Mouse (Mus musculus) right cerebral cortex, postnatal 36 days (tissue): ENCODE data around the gene Tnfaip6.
"Not testable (repeated sequence)": the region's sequence is repeated elsewhere in the genome, so short reads cannot be mapped to it uniquely, and the experiment has no call there.

Source experiments
- DNase-seq, 2 experiments: peaks; one replicate each; pipeline ENCODE4 v3.0.0; 2022; ENCODE audit warnings: low spot score in 2 of 2, mixed read lengths in 1 of 2

The Tnfaip6 gene

DNA sequence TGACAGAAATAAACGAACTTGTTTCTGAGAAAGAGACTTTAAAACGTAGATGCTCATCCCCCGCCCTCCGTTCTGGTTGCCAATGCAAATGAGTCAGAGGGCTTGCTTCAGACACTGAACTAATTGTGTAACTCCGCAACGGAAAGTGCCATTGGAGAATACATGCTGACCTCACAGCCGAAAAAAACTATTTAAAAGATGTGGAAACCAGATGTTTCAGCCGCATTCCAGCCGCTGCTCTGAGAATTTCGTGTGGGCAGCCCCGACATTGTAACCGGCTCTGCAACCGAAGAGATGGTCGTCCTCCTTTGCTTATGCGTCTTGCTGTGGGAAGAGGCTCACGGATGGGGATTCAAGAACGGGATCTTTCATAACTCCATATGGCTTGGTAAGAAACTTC is at the start of gene Tnfaip6:
Gene Tnfaip6, plus strand, starts transcription at position 128 of the 400 bp plus-strand sequence.
- DNase-seq = peak in 1 of 2 experiments; percentile 25

DNA sequence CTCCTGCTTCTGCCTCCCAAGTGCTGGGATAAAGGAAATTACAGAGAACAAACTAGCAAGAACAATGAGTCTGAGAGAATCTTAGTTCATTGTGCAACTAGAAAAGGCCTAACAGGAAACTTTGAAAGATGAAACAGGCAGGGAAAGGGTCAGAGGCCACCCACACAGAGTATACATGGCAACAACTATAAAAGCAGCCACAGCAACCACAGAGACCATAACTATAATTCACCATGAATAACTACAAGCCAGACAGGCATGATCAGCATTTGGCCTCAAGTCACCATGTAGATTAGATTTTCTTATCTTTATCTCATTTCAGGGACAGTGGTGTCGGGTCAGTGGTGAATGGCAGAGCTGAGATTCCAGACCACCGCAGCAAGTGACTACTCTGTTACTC is 48.2 kb upstream of the Tnfaip6 start:
- DNase-seq = no peak

DNA sequence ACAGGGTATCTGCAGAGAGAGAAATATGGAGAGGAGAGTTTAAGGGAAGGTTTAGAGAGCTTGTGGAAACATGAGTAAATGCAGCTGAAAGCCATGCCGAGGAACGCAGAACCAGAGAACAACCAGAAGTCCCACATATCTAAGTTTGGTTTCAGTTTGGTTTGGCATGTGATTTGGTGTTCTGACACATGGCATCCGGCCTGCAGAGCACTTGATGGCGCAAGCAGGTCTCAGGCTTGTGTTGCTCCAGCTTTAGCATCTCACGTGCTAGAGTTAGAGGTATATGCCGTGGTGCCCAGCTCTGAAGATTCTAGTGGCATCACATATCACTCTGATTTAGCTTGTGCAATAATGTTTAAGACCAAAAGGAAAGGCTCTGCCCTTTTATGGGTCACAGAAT is 46.4 kb upstream of the Tnfaip6 start:
- DNase-seq = no peak

DNA sequence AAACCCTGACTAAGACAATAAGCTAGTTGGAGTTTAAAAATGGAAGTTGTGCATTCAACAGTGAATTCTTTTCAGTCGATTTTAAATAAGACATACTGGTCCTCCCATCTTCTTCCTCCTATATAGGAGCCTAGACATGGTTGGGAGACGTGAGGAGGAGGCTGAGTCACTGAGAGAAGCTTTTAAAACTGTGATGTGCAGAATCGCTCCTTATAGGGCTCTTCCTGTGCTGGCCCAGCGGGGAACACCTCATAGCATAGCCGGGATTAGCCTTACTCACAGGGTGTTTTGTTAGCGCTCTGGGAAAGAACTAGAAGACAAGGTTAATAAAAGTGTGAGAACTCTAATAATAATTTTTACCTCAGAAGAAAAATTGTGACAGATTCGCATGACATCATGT is 37.8 kb upstream of the Tnfaip6 start:
- DNase-seq = peak; percentile 5 to 8

DNA sequence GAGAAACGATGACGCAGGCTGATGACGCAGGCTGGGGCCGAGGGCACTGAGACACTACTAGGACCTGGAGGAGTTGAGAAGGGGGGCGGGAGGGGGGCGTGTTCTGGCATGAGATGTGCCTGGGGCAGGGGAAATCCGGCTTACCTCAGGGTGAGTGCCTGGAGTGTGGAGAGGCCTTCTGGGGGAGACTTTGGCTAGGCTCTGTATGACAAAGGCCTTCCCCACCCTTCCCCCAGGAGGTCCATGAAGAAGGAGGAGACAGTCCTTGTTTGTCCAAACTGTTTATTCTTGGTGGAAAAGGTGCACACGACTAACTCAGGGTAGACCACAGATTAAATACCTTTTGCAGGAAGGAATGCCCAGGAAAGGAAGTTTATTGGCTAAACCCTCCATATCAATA is 36.3 kb upstream of the Tnfaip6 start:
- no peak for DNase-seq

DNA sequence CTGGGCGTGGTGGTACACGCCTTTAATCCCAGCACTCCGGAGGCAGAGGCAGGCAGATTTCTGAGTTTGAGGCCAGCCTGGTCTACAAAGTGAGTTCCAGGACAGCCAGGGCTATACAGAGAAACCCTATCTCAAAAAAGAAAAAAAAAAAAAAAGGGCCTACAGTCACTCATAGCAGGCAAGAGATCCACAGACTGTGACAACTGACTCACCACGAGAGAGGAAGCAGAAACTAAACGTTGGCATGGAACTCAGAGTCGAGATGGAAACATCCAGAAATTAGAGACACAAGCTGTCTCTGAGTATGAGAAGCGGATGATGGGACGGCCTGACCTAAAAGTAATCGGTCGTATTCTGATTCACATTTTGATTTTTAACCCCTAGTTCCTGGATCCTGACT is 35.5 kb upstream of the Tnfaip6 start:
- not testable (repeated sequence) for DNase-seq

DNA sequence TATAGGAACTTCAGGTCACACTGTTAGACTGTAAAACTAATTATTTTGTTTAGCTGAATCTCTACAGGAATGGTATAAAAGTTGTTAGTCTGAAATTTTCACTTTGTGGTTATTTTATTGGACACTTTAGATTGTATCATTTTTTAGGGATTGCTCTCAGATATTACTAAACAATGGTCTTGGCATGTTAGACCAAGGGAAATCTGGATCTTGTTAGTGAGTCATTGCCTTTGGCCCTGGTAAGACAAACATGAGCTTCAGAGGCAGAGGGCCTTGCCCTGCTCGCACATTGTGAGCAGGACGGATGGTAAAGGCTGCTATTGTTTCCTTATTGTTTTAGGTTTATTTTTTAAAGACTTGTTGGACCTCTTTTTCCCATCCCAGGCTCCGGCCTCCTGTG is 31.4 kb upstream of the Tnfaip6 start:
- no peak for DNase-seq

DNA sequence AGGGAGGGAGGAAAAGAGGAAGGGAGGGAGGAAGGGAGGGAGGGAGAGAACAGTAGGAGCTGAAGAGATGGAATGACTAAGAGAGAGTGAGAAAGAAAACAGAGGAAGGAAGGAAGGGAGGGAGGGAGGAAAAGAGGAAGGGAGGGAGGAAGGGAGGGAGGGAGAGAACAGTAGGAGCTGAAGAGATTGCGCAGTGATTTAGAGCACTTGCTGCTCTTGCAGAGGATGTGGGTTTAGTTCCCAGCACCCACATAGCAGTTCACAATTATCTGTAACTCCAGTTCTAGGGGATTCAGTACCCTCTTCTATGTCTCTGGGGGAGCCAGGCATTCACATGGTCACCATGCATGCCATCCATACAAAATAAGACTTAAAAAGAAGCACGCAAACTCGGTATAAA is 26.0 kb upstream of the Tnfaip6 start:
- not testable (repeated sequence) for DNase-seq

DNA sequence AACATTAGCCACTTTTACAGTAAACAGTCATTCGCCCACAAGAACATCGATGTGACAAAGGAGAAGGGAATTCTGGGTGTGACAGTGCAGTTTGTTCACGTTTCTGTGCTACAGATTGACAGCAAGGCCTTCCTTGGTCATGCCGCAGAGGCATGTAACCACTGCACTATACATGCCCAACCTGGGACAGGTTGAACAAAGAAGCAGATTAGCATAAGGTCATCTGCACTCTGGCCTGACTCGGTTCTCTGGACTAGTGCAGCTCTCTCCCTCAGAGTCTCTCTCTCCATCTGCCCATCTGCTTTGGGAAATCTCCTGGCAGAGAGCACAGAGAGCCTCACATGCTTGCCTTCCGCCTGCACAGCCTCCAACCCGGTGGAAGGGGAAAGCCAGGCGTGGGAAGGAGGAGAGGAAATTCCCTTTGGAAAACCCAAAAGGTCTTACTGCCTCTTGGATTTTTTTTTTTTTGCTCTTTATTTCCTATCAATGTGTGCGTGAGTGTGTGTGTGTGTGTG is 24.4 kb upstream of the Tnfaip6 start:
- no peak for DNase-seq

DNA sequence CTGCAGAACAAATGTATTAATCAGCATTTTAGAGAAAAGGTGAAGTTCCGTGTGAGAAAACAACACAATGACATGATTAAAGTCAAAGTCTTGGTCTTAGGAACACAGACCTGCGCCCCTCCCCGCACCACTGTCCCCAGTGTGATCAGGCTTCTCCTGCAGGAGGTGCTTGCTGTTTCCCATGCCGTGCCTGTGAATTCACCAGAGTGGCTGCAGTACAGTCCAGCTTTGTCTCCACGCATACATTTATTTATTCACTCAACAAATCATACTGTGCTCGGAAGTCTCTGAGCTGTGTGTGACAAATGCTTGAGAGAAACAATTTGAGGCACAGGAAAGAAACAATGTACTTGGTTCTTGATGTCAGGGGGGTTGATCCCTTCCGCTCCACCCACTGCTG is 21.4 kb upstream of the Tnfaip6 start:
- DNase-seq = no peak

DNA sequence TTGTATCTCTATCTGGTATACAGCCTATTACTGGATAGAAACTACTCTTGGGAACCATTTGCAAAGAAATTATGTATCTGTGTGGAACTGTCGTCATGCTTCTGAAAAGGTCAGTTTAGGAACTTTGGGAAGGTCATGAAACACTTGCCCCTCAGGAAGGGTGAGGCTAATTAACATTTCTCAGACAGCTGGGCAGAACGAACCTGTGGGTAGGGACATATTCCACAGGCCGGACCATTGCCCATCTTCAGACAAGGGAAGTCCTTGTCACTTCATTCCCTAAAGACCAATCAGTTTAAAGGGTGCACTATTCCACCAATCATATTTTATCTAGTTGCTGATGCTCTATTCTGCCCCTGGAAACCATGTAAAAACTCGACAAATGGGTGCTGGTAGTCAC is 10.7 kb upstream of the Tnfaip6 start:
- no peak for DNase-seq

DNA sequence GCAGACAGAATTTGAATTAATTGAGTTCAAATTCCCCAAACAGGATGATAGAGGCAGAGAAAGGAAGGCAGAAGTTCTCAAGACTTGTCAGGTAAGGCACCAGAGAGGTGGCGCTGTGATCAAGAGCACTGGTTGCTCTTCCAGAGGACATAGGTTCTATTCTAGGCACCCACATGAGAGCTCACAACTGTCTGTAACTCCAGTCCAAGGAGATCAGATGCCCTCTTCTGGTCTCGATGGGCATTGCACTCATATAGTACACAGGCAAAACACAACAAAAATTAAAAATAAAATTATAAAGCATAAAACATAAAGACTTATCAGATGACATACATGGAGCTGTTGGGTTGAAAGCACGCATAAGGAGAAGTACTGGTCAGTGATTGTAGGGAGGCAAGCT is 8.4 kb upstream of the Tnfaip6 start:
- DNase-seq = no peak

DNA sequence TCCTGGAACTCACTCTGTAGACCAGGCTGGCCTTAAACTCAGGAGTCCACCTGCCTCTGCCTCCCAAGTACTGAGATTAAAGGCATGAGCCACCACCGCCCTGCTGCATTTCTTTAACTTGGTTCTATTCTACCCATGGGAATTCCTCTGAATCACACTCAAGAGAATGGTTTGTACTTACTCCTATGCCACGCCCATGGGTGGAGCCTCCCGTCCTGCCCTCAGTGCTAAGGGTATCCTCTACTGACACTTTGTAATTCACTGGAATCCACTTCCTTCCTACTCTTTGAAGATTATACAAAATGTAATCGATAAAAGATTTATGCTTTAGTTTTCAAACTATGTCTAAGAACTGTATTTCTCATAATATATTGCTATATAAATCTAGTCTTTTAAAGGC is 6.3 kb upstream of the Tnfaip6 start:
- no peak for DNase-seq

DNA sequence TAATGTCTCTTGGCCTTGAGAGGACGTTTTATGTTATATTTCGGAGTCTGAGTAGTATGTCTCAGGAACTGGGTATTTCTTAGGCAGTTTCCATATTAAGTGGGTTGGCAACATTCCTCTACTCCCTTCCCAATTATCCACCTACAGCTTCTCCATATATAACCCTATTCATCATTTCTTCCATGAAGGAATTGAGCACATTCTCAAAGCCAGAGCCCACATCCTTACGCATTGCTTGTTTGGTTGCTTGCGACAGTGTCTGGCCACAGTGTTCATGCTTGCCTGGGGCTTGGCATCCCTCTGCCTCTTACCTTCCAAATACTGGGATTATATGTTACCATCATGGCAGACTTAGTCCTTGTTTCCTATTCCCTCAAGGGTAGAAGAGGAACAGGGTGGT is 3.2 kb upstream of the Tnfaip6 start:
- DNase-seq = no peak

DNA sequence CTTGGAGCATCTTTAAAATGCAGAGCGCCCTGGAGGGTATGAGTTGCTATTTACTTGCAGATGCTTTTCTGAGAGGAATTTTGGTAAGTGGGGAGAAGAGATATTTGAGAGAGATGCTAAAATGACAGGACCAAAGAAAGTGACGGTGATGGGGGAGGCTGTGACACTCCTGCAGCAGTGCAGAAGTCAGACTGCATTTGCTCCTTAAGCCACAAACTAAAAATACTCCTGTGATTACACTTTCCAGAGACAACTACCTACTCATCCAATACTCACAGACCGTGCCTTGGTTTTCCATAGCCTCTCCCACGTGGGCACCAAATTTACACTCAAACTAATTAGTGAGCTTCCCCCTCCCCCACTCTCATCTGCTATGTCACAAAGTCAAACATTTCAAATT is 2.7 kb upstream of the Tnfaip6 start:
- DNase-seq = no peak

DNA sequence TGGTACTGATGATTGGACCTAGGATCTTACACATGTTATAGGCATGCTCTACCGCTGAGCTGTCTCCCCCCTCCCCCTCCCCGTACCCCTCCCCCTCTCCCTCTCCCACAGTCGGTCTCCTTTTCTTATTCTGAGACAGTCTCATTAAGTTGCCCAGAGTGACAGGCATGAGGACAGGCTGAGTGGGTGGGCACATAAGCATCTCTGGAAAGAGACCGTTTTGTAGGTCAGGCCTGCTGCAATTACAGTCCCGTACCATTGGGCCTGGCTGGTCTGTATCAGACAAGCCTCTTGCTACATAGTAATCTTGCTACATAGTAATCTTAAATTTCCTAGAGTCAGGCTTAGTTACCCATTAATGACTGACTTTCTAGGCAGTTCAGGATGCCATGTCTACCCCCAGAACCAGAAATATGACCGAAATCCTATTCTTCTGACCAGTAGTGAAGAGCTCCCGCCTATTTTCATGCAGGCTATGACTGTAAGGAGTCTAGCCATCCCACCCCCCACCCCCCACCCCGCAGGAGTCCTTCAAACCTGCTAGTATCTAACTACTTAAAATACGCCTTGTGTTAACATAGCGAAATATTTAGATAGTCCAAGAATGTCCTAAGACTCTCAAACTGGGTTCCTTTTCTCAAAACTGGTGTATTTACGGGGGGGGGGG is 747 bp upstream of the Tnfaip6 start:
- DNase-seq = no peak

DNA sequence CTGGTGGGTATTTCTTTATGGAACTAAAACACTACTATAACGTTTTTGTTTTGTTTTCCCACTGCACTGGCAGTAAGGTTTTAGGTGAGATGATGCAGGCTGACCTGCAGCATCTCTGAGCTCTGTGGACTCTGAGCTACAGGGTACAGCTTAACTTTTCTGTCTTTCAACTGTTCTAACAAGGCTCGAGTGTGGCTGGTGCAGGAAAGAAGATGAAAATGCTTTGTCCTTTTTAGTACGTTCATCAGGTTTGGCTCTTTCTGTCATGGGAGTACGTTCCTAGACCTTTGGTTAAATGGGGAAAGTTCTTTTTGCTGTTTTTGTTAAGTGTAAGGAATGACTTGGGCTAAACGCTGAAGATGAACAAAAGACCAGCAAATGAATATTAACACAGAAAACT is 749 bp downstream of the Tnfaip6 start:
- no peak for DNase-seq

DNA sequence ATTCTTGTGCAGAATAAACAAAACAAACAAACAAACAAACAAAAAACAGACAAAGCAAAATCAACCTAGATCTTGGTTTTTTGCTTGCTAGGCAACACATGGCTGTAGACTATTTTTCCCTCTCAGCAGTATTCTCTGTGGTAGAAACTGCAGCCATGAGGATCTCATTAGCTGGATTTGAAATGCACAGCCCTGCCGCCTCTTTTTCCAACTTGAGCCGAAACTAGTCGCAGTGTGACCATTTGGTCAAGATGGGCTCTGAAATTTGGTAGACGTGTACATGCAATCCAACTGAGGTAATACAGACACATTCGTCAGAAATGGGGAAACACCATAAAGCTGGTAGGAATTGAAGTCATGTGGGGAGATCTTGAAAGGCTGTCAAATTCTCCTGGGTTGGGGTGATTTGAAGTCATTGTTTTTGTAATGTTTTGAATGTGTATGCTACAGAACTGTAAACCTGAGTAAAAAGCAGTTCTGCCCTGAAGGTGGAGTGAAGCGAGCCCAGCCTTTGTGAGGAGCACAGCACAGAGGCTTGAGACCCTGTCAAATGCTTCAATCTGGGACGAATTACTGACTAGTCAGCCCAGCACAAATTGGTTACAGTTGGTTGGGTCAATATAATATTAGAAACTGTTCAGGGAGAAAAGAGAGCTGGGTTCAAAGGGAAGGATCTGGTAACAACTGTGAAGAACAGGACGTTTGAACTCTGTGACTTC is 1.4 kb downstream of the Tnfaip6 start:
- no peak for DNase-seq

DNA sequence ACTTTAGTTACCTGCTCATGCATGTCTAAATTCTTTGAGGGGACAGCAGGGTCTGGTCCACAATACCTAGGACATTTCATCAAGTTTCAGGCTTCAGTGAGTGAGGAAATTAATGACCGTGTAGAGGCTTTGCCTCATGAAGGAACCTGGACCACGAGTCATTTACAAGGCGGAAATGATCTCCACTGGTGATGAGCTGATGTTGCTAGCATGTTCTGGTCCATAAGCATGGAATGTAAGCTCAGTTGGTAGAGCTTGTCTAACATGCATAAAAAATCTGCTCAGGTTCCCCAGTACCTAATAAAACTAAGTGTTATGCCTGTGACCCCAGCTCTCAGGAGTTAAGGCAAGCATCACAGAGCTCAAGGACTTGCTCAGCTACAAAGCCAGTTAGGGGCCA is 4.3 kb downstream of the Tnfaip6 start:
- no peak for DNase-seq

DNA sequence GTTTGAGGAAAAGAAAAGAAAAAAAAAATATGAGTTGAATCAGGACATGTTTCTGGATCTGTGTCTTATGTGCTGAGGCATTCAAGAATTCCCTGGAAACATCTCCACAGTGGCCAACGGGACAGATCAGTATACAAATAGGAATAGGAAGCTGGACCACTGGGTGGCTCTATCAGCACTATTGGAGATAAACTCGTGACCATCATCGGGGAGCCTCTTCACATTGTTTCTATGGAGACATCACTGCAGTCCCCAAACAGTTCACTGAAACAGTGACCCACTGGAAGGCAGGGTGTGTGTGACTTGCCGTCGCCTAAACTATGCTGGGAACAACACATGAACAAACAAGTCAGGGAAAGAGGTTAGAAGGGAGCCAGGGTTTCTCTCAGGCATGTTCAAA is 4.9 kb downstream of the Tnfaip6 start:
- DNase-seq = no peak

DNA sequence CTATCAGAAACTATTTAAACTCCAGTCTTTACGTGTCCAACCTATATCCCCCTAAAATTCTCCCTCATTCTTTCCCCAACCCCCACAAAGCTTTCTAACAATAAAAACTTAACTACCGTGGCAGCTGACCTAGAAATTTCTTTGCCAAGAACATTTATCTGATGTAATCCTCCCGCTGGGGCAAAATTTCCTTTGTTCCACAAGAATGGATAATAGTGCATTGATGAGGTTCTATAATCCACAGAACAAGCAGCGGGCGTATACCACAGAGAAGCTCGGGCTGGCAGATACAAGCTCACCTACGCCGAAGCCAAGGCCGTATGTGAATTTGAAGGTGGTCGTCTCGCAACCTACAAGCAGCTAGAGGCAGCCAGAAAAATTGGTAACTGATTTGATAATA is 5.7 kb downstream of the Tnfaip6 start:
- no peak for DNase-seq

DNA sequence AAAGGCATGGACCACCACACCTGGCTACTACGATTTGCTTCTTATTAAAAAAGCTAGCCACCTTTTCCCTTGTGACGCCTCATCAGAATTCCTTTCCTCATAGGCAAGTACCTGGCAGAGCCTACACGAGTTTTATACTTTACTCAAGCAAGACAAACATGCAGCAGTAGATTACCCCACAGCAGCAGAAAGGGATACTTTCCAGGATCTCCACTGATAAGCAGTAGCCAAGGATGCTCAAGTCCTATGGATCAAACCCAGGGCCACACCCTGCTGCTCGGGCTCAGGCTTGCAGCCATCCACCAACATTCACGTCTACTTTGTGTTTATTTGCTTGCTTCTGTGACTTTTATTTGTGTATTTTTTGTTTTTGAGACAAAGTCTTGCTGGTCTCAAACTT is 8.2 kb downstream of the Tnfaip6 start:
- DNase-seq = no peak

DNA sequence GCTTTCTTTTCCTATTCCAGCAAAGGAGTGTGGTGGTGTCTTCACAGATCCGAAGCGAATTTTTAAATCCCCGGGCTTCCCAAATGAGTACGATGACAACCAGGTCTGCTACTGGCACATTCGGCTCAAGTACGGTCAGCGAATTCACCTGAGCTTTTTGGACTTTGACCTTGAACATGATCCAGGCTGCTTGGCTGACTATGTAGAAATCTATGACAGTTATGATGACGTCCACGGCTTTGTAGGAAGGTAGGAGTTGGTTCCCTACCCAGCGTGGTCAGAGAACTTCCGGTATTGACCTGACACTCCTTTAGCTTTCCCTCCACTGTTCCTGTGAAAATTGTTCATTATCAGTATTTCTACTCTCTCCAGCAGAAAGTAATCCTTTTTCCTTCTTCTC is 13.0 kb downstream of the Tnfaip6 start:
- DNase-seq = no peak

DNA sequence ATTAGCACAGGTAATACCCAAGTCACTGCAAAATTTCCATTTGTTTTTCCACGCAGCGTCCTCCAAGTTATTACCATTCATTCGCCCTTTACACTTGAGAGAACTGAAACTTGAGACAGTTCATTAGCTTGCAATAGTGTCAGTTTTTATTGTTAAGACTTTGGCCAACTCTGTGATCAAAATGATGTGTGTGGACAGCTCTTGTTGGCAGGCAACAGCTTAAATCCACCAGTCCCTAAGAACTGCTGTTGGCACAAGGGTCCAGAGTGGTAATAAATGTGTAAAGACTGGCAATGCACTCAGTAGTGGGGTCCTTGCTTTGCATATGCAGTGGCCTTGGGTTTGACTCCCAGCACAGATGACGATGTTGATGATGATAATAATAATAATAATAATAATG is 14.5 kb downstream of the Tnfaip6 start:
- DNase-seq = no peak
